Mouse (Mus musculus) cortical plate, adult 2 months (tissue): ENCODE data around the gene Riiad1.

Experiments
- CTCF ChIP-seq: fragments of 200-500 bp; IDR thresholded peaks from 2 replicates; pipeline ENCODE4 v1.5.1; 2011; ENCODE audit warnings: mild to moderate bottlenecking, control low read depth, low read length; ENCODE audit not compliant: insufficient read depth; ENCODE audit errors: extremely low read depth
- POLR2A ChIP-seq: fragments of 200-500 bp; IDR thresholded peaks from 2 replicates; pipeline ENCODE4 v1.6.1; 2011; ENCODE audit warnings: mild to moderate bottlenecking, low read length, control low read depth; ENCODE audit not compliant: insufficient read depth; ENCODE audit errors: extremely low read depth

DNA sequence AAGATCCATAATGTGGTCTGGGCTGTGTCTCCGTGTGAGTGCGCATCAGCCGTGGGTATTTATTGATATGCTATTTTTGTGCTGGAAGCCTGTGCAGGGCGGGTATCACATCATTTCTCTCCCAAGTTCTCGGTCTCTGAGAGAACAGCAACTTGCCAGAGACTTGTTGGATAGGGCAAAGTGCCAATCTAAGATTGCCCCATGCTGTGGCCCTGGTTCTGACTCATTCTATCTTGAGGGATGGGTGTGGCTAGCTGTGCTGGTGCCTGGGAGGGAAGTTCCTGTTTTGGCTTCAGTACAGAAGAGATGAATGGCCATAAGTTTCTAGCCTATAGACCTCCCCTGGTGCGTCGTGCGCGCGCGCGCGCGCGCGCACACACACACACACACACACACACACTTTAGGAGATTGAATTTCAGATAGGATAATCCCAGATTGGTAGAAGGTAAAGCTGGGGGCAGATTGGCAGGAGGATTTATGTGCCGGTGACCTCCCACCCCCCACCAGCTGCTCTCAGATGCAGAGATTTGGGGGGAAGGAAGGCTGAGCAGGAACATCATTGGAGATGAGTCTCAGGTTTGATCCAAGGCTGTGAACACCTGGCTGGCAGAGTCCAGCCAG lies 2.7 kb upstream of the Riiad1 start:
- TF ChIP-seq POLR2A (no peak), CTCF (no peak)
